Mouse (Mus musculus) left cerebral cortex, adult 18-20 months (tissue): ENCODE results near the gene Brca2. TPM values are rescaled to one million over a fixed set of nuclear protein-coding genes. Genes with fewer than 3 reads are reported as not detected.

ENCODE experiments used
- DNase-seq, 2 experiments: peaks; one replicate each; pipeline ENCODE4 v3.0.0; 2021 to 2022; ENCODE audit warnings: low spot score in 2 of 2, mixed read lengths in 1 of 2
- total RNA-seq, 2 experiments: library from RNA; stranded (reverse); gene quantifications; 2 replicates each; pipeline ENCODE4 v1.2.3; 2021

Brca2 gene
- total RNA-seq, 2 experiments from 2014 or later: 4.6 to 8.3 TPM

GRCm38 (mm10) chr5:150561783-150562182 is 39.4 kb downstream of the Brca2 start:
- no peak for DNase-seq

GRCm38 (mm10) chr5:150564426-150564825 is 42.0 kb downstream of the Brca2 start:
- no peak for DNase-seq

GRCm38 (mm10) chr5:150566226-150566625 is 43.8 kb downstream of the Brca2 start:
- DNase-seq: peak; percentile 44 to 46

GRCm38 (mm10) chr5:150566971-150567370 is 44.5 kb downstream of the Brca2 start:
- no peak for DNase-seq

- DNase-seq: no peak
These were observed 48.2 kb downstream of the Brca2 start for GRCm38 (mm10) chr5:150570496-150571219.

- no peak for DNase-seq
These were observed 52.0 kb downstream of the Brca2 start for GRCm38 (mm10) chr5:150574403-150574802.

GRCm38 (mm10) chr5:150574885-150575284 is 52.5 kb downstream of the Brca2 start:
- no peak for DNase-seq

- DNase-seq: no peak
These were observed 54.4 kb downstream of the Brca2 start for GRCm38 (mm10) chr5:150576832-150577231.

- no peak for DNase-seq
These were observed 56.3 kb downstream of the Brca2 start for GRCm38 (mm10) chr5:150578613-150579171.

- DNase-seq: no peak
These were observed 58.8 kb downstream of the Brca2 start for GRCm38 (mm10) chr5:150581180-150581579.

GRCm38 (mm10) chr5:150583181-150583580 is 60.8 kb downstream of the Brca2 start:
- no peak for DNase-seq

GRCm38 (mm10) chr5:150583622-150584336 is 61.3 kb downstream of the Brca2 start:
- DNase-seq: no peak

GRCm38 (mm10) chr5:150584337-150584729 is 61.9 kb downstream of the Brca2 start:
- DNase-seq: no peak

GRCm38 (mm10) chr5:150589945-150590344 is 67.5 kb downstream of the Brca2 start:
- no peak for DNase-seq

GRCm38 (mm10) chr5:150592186-150592903 is 69.9 kb downstream of the Brca2 start:
- DNase-seq: no peak

- peak; percentile 48 to 60 for DNase-seq
These were observed 70.7 kb downstream of the Brca2 start for GRCm38 (mm10) chr5:150592904-150593755.

GRCm38 (mm10) chr5:150593756-150594648 is 71.6 kb downstream of the Brca2 start:
- DNase-seq: peak; percentile 61 to 70

GRCm38 (mm10) chr5:150594649-150595339 is 72.4 kb downstream of the Brca2 start:
- DNase-seq: peak in 1 of 2 experiments; percentile 23
